In the genomic region with DNA sequence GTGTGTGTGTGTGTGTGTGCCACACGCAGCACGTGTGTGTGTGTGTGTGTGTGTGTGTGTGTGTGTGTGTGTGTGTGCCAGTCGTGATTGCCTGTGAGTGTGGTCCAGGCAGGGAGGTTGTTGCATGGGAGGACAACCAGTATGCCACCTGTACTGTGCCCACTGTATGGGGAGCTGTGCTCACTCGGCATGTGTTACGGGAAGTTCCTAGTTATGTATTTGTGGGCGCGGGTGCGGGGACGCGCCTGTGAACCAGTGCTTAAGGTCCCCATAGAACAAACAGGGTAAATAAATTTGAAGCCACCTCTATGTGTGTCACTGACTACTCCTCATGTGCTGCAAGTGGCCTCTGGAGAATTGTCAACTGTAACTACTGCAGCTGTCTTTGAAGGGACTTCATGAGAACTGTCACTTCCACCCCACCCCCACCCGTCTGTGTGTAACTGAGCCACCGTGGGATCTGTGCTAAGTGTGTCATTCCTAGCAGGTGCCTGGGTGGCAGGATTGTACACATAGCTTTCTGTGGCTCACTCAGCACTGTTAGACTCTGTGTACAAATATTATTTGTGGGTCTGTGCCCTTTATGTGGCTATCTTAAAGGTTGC, we compare ENCODE assay signal across 8 mouse cellular contexts. TPM values are rescaled to one million over a fixed set of nuclear protein-coding genes. Genes with fewer than 3 reads are reported as not detected.
DNase-seq lines count a peak whose midpoint lies in the region; ATAC-seq and TF ChIP-seq lines count a peak whose summit lies in the region.

No protein-coding gene starts in this region.

- peak overlapping the region; percentile 98 for H3K27ac ChIP-seq in thymus, adult 2 months (ENCODE audit: control insufficient read depth, insufficient read depth, low read length)
- H3K27ac ChIP-seq in intestine, postnatal 0 days (ENCODE audit: low read depth, low read length): peak overlapping the region; percentile 100
- H3K27ac ChIP-seq in neural tube, embryonic 14.5 days (ENCODE audit: low read depth, low read length): no peak overlapping the region

- peaks cover 8% of the 10 kb centered on the region for H3K36me3 ChIP-seq in thymus, adult 2 months (ENCODE audit: control insufficient read depth, insufficient read depth, low read length)
- H3K36me3 ChIP-seq in intestine, postnatal 0 days (ENCODE audit: control insufficient read depth, insufficient read depth): peaks cover 24% of the 10 kb centered on the region
- peaks cover 3% of the 10 kb centered on the region; the same call in 1 of the 2 replicates for H3K36me3 ChIP-seq in neural tube, embryonic 14.5 days (ENCODE audit: control insufficient read depth, insufficient read depth, low read length)

- WGBS in thymus, adult 2 months: 0% methylated on average over 10 of the region's 12 CpGs
- 17% methylated on average over 10 of the region's 12 CpGs for WGBS in intestine, postnatal 0 days
- WGBS in neural tube, embryonic 14.5 days: 83% methylated on average over 11 of the region's 12 CpGs

- no peaks in the 10 kb centered on the region for H3K9me3 ChIP-seq in intestine, postnatal 0 days (ENCODE audit: control insufficient read depth)
- no peaks in the 10 kb centered on the region for H3K9me3 ChIP-seq in neural tube, embryonic 14.5 days (ENCODE audit: control insufficient read depth, low read length)

- ATAC-seq in frontal cortex, adult (ENCODE audit: low TSS enrichment): peak; percentile 21; the same call in 1 of the 2 replicates
- no peak for ATAC-seq in intestine, postnatal 0 days
- no peak for ATAC-seq in neural tube, embryonic 14.5 days (ENCODE audit: low read depth)

- no peaks in the 10 kb centered on the region for H3K27me3 ChIP-seq in thymus, adult 2 months (ENCODE audit: control insufficient read depth, insufficient read depth, low read length)
- no peaks in the 10 kb centered on the region for H3K27me3 ChIP-seq in intestine, postnatal 0 days (replicated peaks; ENCODE audit: control insufficient read depth, insufficient read depth, low read length)
- H3K27me3 ChIP-seq in neural tube, embryonic 14.5 days (ENCODE audit: control insufficient read depth, insufficient read depth, low read length): no peaks in the 10 kb centered on the region

- no peak for TF ChIP-seq CTCF in thymus, adult 2 months (IDR thresholded peaks at IDR 0.05; ENCODE audit: borderline replicate concordance, control insufficient read depth, extremely low read depth, insufficient read depth, low read length, poor library complexity)
- TF ChIP-seq CTCF in intestine, postnatal 0 days (IDR thresholded peaks at IDR 0.05; ENCODE audit: low read depth): no peak

- H3K4me2 ChIP-seq in intestine, postnatal 0 days (replicated peaks; ENCODE audit: low read depth): peak overlapping the region; percentile 89
- peak overlapping the region; percentile 33; the same call in 1 of the 2 replicates for H3K4me2 ChIP-seq in neural tube, embryonic 14.5 days (ENCODE audit: low read depth, low read length)

- TF ChIP-seq POLR2A in thymus, adult 2 months (IDR thresholded peaks at IDR 0.05; ENCODE audit: control insufficient read depth, extremely low read depth, insufficient read depth, low read length, poor library complexity): no peak; the same call in 1 of the 2 replicates

- H3K9ac ChIP-seq in intestine, postnatal 0 days (ENCODE audit: low read depth, low read length): peak overlapping the region; percentile 79
- H3K9ac ChIP-seq in neural tube, embryonic 14.5 days (replicated peaks; ENCODE audit: low read depth, low read length): no peak overlapping the region

- peak overlapping the region; percentile 39 for H3K4me3 ChIP-seq in thymus, adult 2 months (ENCODE audit: control insufficient read depth, insufficient read depth, low read length)
- H3K4me3 ChIP-seq in intestine, postnatal 0 days (ENCODE audit: low read depth, low read length): peak overlapping the region; percentile 36
- H3K4me3 ChIP-seq in neural tube, embryonic 14.5 days (ENCODE audit: low read depth, low read length): no peak overlapping the region

- no peak for DNase-seq in frontal cortex, postnatal 14 days (ENCODE audit: low spot score in 2 of 2)
- DNase-seq in thymus, adult 2 months: no peak
- DNase-seq in thymus, postnatal 25 days: no peak
- no peak for DNase-seq in layer of hippocampus, adult 9-11 months
- DNase-seq in adrenal gland, adult 2 months: no peak

- H3K4me1 ChIP-seq in thymus, adult 2 months (replicated peaks; ENCODE audit: control insufficient read depth, insufficient read depth, low read length): peaks cover 67% of the 10 kb centered on the region
- peaks cover 19% of the 10 kb centered on the region for H3K4me1 ChIP-seq in intestine, postnatal 0 days (replicated peaks; ENCODE audit: control insufficient read depth, insufficient read depth, low read length)
- H3K4me1 ChIP-seq in neural tube, embryonic 14.5 days (ENCODE audit: control insufficient read depth, insufficient read depth, low read length): peaks cover 12% of the 10 kb centered on the region; the same call in 1 of the 2 replicates

RNA-seq across cellular contexts. Expression of gene Zfp36, which starts 2.4 kb away (rescaled TPM):
- polyA plus RNA-seq in thymus, adult 2 months (2012; rRNA removed): 152 and 159 TPM in 2 replicates
- polyA plus RNA-seq in intestine, postnatal 0 days (2015; fragmentation: Nextera tagmentation; extraction: Ambion mirVana): 57.3 and 61.5 TPM in 2 replicates
- 2.6 and 3.7 TPM in 2 replicates for polyA plus RNA-seq in neural tube, embryonic 14.5 days (2014; fragmentation: Nextera tagmentation; extraction: Ambion mirVana)
- total RNA-seq in adrenal gland, adult 2 months (2021): 10 to 100 TPM; 16.3 to 19.4 TPM
- polyA plus RNA-seq in adrenal gland, adult 2 months (2012; rRNA removed): 25.9 and 32.3 TPM in 2 replicates

RNA-seq across cellular contexts. Expression of gene Plekhg2, which starts 10.1 kb away (rescaled TPM):
- 187 and 211 TPM in 2 replicates for polyA plus RNA-seq in thymus, adult 2 months (2012; rRNA removed)
- 10.6 and 11.9 TPM in 2 replicates for polyA plus RNA-seq in intestine, postnatal 0 days (2015; fragmentation: Nextera tagmentation; extraction: Ambion mirVana)
- polyA plus RNA-seq in neural tube, embryonic 14.5 days (2014; fragmentation: Nextera tagmentation; extraction: Ambion mirVana): 15.9 and 23.5 TPM in 2 replicates
- 10 to 100 TPM; 14.9 to 15.6 TPM for total RNA-seq in adrenal gland, adult 2 months (2021)
- polyA plus RNA-seq in adrenal gland, adult 2 months (2012; rRNA removed): 22.5 and 23.2 TPM in 2 replicates

RNA-seq across cellular contexts. Expression of gene Med29, which starts 10.1 kb away (rescaled TPM):
- 56.0 and 65.3 TPM in 2 replicates for polyA plus RNA-seq in thymus, adult 2 months (2012; rRNA removed)
- 42.7 and 44.2 TPM in 2 replicates for polyA plus RNA-seq in intestine, postnatal 0 days (2015; fragmentation: Nextera tagmentation; extraction: Ambion mirVana)
- 38.3 and 42.2 TPM in 2 replicates for polyA plus RNA-seq in neural tube, embryonic 14.5 days (2014; fragmentation: Nextera tagmentation; extraction: Ambion mirVana)
- 10 to 100 TPM; 39.6 to 49.7 TPM for total RNA-seq in adrenal gland, adult 2 months (2021)
- polyA plus RNA-seq in adrenal gland, adult 2 months (2012; rRNA removed): 72.1 and 88.5 TPM in 2 replicates

RNA-seq across cellular contexts. Expression of gene Paf1, which starts 10.3 kb away (rescaled TPM):
- 146 and 182 TPM in 2 replicates for polyA plus RNA-seq in thymus, adult 2 months (2012; rRNA removed)
- 54.6 and 60.6 TPM in 2 replicates for polyA plus RNA-seq in intestine, postnatal 0 days (2015; fragmentation: Nextera tagmentation; extraction: Ambion mirVana)
- polyA plus RNA-seq in neural tube, embryonic 14.5 days (2014; fragmentation: Nextera tagmentation; extraction: Ambion mirVana): 81.9 and 87.2 TPM in 2 replicates
- total RNA-seq in adrenal gland, adult 2 months (2021): 100 to 1,000 TPM in 1 of 2 experiments, 10 to 100 TPM in 1; 73.4 to 104 TPM
- polyA plus RNA-seq in adrenal gland, adult 2 months (2012; rRNA removed): 323 and 399 TPM in 2 replicates

RNA-seq across cellular contexts. Expression of gene Rps16, which starts 32.0 kb away (rescaled TPM):
- 1,733 and 1,891 TPM in 2 replicates for polyA plus RNA-seq in thymus, adult 2 months (2012; rRNA removed)
- polyA plus RNA-seq in intestine, postnatal 0 days (2015; fragmentation: Nextera tagmentation; extraction: Ambion mirVana): 695 and 702 TPM in 2 replicates
- polyA plus RNA-seq in neural tube, embryonic 14.5 days (2014; fragmentation: Nextera tagmentation; extraction: Ambion mirVana): 498 and 551 TPM in 2 replicates
- total RNA-seq in adrenal gland, adult 2 months (2021): 1,000 to 10,000 TPM in 1 of 2 experiments, 100 to 1,000 TPM in 1; 895 to 1,085 TPM
- 555 and 709 TPM in 2 replicates for polyA plus RNA-seq in adrenal gland, adult 2 months (2012; rRNA removed)
